Mouse (Mus musculus) skeletal muscle tissue, postnatal 0 days (tissue): ENCODE results near the gene Mogat2. TPM values are rescaled to one million over a fixed set of nuclear protein-coding genes. Genes with fewer than 3 reads are reported as not detected.

Source experiments
- polyA plus RNA-seq: library from polyadenylated mRNA; unstranded; fragments of >200 nt; fragmentation: Nextera tagmentation; extraction: Ambion mirVana; gene quantifications from 2 replicates; pipeline ENCODE4 v1.2.1, GENCODE M21; 2015

Gene Mogat2
- polyA plus RNA-seq = 0.08 and 0.21 TPM in 2 replicates

DNA sequence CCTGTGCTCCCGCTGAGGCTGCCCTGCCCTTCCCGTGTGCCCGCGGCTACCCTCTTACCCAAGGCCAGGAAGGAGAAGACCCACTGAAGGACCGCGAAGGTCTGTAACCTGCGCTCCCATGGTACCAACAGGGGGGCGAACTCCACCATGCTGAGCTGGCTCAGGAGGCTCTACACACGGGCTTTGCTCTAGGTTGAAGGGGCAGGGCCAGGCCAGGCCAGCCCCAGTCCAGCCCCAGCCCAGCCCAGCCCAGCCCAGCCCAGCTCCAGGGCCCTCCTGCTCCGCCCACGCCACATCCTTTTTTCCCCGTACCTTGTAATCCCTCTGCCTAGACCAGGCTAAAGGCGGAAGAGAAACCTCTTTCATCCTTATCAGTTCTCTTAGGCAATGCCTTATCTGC lies at the start of gene Mogat2:
Gene Mogat2 (minus strand): TSS at position 203 of the 400 bp plus-strand sequence.

DNA sequence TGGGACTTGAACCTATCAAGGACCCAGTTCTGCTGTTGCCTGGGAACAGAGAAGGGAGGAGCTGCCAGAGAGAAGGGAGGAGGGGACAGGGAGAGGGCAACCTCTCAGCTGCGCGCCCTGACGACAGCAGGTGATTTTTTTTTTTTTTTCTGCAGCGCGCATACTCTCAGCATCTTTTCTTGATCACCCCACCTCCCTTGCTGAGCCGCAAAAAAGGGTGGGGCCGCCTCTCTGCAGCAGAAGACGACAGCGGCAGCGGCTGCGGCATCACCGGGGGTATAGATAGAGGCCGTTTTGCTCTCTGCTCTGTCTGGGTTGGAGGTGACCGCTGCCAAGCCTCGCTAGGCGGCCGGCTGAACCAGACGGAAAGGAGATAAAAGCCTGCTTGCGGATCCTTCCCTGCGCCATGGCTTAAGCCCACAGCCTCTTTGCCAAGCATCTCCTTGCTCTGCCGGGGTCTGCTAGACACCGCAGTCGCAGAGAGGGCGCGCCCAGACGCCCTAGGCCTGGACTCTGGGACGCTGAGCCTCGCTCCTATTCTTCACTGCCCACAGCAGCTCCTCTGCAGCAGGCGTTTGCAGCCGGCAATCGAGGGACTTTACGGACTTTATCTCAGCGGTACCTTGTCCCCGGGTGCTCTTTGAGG lies 29.0 kb upstream of the Mogat2 start, which contains the start of gene Map6:
Gene Map6 (plus strand): TSS at position 197 of the 646 bp plus-strand sequence.

DNA sequence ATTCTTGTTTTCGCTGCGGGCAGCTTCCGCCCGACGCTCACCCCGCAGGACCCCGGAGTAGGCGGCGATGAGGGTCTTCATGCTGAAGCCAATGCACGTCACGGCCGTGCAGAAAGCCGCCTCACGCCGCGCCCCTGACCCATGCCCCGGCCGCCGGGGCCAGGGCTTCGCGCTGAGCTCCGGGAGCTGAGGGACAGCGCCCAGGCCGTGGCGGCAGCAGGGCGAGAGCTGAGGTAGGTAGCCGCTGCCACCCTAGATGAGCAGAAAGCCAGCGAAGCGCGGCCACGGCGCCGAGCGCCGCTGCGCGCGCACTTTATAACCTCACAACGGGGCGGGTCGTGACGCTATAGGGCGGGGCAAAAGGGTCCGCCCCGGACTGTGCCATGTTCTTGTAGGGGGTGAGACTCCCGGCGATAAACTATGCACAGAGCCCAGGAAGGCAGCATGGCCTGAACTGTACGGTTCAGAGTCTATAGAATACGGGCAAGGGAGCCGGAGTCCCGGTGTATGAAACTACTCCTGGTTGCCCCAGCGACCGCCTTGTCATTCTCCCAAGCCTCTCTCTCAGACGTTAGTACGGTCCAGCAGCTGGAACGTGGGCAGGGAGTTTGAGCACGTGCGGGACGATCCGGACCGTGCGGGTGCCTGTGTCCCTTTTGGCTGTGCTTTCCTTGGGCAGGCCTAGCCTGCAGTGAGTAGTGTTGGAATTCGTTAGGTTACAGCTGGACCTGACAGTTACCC lies 55.8 kb downstream of the Mogat2 start, which contains the start of gene Dgat2:
Gene Dgat2 (minus strand): TSS at position 288 of the 741 bp plus-strand sequence.

Other genes with a start within 250 kb of the Mogat2 start
- gene Uvrag, start 97.5 kb downstream of the Mogat2 start, polyA plus RNA-seq = 12.2 TPM in 2 replicates
- gene Dgat2, start 55.9 kb downstream of the Mogat2 start, polyA plus RNA-seq = 26.3 and 87.0 TPM in 2 replicates
- 2.5 and 4.6 TPM in 2 replicates for gene Map6, start 28.8 kb upstream of the Mogat2 start, polyA plus RNA-seq
- gene Serpinh1, start 114.6 kb upstream of the Mogat2 start, polyA plus RNA-seq = 362 and 568 TPM in 2 replicates
- 12.6 and 15.2 TPM in 2 replicates for gene Gdpd5, start 142.8 kb upstream of the Mogat2 start, polyA plus RNA-seq
- 1.2 and 1.5 TPM in 2 replicates for gene Klhl35, start 227.4 kb upstream of the Mogat2 start, polyA plus RNA-seq
- gene Rps3, start 245.1 kb upstream of the Mogat2 start, polyA plus RNA-seq = 507 and 560 TPM in 2 replicates